Mouse (Mus musculus) stomach, embryonic 15.5 days (tissue): ENCODE results near the gene Sgip1. TPM values are rescaled to one million over a fixed set of nuclear protein-coding genes. Genes with fewer than 3 reads are reported as not detected.

ENCODE experiments used
- ATAC-seq: fragments of 200-750 bp; cut with Nextera tagmentation; 2 replicates; pipeline ENCODE4 v1.8.0; 2017; ENCODE audit warnings: low read depth, moderate number of reproducible peaks, moderate TSS enrichment; ENCODE audit not compliant: insufficient read depth, low FRiP score
- H3K27ac ChIP-seq: fragments of 300-500 bp; sonication (generic); 2 replicates; pipeline ENCODE4 v1.5.1; 2015; ENCODE audit warnings: mild to moderate bottlenecking, inconsistent platforms
- H3K27me3 ChIP-seq: fragments of 300-500 bp; sonication (generic); replicated peaks from 2 replicates; pipeline ENCODE4 v1.6.1; 2015; ENCODE audit warnings: inconsistent platforms
- H3K36me3 ChIP-seq: fragments of 300-500 bp; sonication (generic); 2 replicates; pipeline ENCODE4 v1.6.1; 2015; ENCODE audit warnings: inconsistent platforms
- H3K4me1 ChIP-seq: fragments of 300-500 bp; sonication (generic); 2 replicates; pipeline ENCODE4 v1.6.1; 2015; ENCODE audit warnings: inconsistent platforms
- H3K4me2 ChIP-seq: fragments of 300-500 bp; sonication (generic); 2 replicates; pipeline ENCODE4 v1.6.1; 2015; ENCODE audit warnings: mild to moderate bottlenecking, inconsistent platforms
- H3K4me3 ChIP-seq: fragments of 300-500 bp; sonication (generic); replicated peaks from 2 replicates; pipeline ENCODE4 v1.5.1; 2015; ENCODE audit warnings: inconsistent platforms
- H3K9ac ChIP-seq: fragments of 300-500 bp; sonication (generic); 2 replicates; pipeline ENCODE4 v1.6.1; 2015; ENCODE audit warnings: inconsistent platforms
- H3K9me3 ChIP-seq: fragments of 300-500 bp; sonication (generic); 2 replicates; pipeline ENCODE4 v1.6.1; 2016; ENCODE audit warnings: inconsistent platforms
- WGBS: fragments of 180-500 bp; shearing (Covaris S2); methylation state at CpG from one replicate; pipeline ENCODE4 v1.1.7; 2015; 5-methylcytosine and 5-hydroxymethylcytosine counted together
- polyA plus RNA-seq: library from polyadenylated mRNA; unstranded; fragments of >200 nt; fragmentation: Nextera tagmentation; extraction: Ambion mirVana; gene quantifications from 2 replicates; pipeline ENCODE4 v1.2.1, GENCODE M21; 2015

The Sgip1 gene
- polyA plus RNA-seq, 1 experiment from 2014 or later: 7.1 TPM

DNA sequence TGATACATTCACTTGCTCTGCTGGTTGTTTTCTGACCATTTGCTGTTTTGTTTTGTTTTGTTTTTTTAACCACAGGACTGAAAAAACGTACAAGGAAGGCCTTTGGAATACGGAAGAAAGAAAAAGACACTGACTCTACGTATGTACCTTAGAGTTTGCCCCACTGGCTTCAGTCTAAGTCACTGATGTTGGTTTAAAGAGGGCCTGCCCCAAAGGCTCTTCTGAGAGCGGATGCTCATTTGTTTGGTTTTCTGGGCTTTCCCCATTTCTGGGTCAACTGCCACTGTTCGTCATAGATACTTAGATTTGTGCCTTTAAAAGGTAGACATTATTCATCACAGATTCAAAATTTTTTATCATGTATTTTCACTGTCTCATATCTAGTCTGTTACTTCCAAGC is 111.7 kb downstream of the Sgip1 start:
- ATAC-seq: no peak
- Histone ChIP-seq H3K4me2 (no peak overlapping the region), H3K27me3 (no peaks in the 10 kb centered on the region), H3K9ac (no peak overlapping the region), H3K4me1 (no peaks in the 10 kb centered on the region), H3K9me3 (no peaks in the 10 kb centered on the region), H3K36me3 (no peaks in the 10 kb centered on the region), H3K4me3 (no peak overlapping the region), H3K27ac (no peak overlapping the region)
- WGBS: 84% methylated on average over 5 of the region's 5 CpGs

DNA sequence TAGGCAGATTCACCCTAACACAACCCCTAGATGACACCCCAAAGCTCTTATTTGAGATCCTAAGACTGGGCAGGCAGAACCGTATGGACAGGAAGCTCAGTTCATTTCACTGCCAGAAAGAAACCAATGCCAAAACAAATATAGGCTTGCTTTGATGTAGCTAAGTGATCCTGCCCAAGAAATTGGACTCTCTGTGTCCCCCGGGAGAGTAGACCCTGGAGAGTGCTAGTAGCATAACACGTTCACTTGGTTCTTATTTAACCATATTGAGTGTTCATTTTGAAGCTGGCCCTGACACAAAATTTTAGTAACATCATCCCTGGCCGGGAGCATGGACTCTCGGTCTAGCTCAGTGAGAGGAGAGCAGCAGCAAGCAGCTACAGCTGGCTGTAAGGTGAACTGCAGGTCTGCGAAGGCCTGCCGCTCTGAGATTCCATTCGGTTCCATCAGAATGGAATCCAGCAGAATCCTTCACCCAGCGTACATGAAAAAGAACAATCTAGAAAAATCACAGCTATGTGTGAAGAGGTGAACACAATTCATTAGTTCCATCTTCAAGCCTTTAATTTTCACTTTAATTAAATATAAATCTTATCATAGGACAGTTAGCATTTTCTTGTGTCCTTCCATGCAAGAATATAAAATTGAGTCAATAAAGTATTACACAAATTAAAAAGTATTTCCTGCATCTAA is 112.4 kb downstream of the Sgip1 start:
- 73% methylated on average over 9 of the region's 9 CpGs for WGBS
- ATAC-seq: no peak
- Histone ChIP-seq H3K27me3 (no peaks in the 10 kb centered on the region), H3K4me2 (no peak overlapping the region), H3K4me3 (no peak overlapping the region), H3K9ac (no peak overlapping the region), H3K27ac (no peak overlapping the region), H3K36me3 (no peaks in the 10 kb centered on the region), H3K9me3 (no peaks in the 10 kb centered on the region), H3K4me1 (no peaks in the 10 kb centered on the region)

DNA sequence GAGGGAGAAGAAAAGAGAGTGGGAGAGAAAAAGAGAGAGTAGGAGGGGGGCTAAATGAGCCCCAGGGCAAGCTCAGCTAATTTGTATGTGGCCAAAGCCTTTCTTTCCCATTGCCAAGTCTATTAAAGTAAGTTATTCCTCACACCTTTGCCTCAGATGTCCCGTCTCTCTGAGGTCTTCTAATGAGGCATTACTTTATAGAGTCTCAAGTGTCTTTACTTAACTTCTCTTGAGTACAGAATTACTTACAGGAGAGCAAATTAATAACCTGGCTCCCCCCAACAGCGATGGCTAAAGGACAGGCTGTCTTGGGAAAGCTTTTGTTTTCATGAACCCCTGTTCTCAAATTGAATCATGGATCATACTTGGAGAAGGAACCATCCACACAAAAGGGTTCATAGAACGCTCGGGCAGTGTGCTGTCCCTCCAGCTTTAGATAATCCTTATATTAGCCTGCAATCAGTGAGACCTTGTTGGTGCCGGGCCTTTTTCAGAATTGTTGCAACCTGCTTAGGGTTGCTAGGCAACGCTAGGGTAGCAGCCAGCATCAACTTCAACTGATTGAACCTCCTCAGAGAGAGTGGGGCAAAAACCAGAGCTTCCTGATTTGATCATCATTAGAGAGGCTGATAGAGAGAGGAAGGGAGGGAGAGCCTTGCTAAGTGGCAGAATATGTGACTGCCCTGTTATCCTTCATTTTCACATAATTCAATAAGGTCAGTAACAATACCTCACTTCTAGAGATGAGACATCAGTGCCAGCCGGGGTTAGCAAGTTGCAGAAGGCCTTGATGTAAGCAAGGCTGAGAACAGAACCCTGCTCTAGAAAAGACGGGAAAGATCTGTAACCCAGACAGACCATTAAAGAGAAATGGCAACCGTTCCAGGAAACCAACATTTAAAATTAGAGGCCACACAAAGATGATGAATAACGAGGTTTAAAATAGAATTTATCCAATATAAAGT is 114.1 kb downstream of the Sgip1 start:
- Histone ChIP-seq H3K27ac (no peak overlapping the region), H3K9ac (no peak overlapping the region), H3K9me3 (no peaks in the 10 kb centered on the region), H3K4me3 (no peak overlapping the region), H3K4me1 (no peaks in the 10 kb centered on the region), H3K4me2 (no peak overlapping the region), H3K36me3 (no peaks in the 10 kb centered on the region), H3K27me3 (no peaks in the 10 kb centered on the region)
- ATAC-seq: 0 out of 2 replicates have a peak, but pooled peaks have one; percentile 35
- 77% methylated on average over 10 of the region's 10 CpGs for WGBS

DNA sequence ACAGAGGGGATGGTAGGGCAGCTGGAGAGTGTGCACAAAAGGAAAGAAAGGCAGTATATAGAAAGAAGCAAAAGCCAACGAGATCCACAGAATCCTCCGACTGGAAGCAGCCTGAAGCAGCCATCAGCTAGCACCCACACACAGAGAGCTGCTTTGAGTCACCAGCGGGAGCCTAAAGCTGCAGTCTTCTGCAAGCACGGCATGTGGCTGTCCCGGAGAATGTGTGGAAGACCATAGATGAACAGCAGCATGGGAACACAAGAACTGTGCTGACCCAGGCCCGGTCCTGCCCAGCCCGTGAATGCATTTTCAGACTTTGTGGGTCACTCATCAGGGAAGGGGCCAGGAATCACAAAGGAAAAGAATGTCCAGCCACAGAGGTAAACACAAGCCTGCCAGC is 115.0 kb downstream of the Sgip1 start:
- Histone ChIP-seq H3K27ac (no peak overlapping the region), H3K36me3 (no peaks in the 10 kb centered on the region), H3K4me3 (no peak overlapping the region), H3K27me3 (no peaks in the 10 kb centered on the region), H3K9ac (no peak overlapping the region), H3K4me1 (no peaks in the 10 kb centered on the region), H3K4me2 (no peak overlapping the region), H3K9me3 (no peaks in the 10 kb centered on the region)
- WGBS: 71% methylated on average over 7 of the region's 7 CpGs
- ATAC-seq: no peak

DNA sequence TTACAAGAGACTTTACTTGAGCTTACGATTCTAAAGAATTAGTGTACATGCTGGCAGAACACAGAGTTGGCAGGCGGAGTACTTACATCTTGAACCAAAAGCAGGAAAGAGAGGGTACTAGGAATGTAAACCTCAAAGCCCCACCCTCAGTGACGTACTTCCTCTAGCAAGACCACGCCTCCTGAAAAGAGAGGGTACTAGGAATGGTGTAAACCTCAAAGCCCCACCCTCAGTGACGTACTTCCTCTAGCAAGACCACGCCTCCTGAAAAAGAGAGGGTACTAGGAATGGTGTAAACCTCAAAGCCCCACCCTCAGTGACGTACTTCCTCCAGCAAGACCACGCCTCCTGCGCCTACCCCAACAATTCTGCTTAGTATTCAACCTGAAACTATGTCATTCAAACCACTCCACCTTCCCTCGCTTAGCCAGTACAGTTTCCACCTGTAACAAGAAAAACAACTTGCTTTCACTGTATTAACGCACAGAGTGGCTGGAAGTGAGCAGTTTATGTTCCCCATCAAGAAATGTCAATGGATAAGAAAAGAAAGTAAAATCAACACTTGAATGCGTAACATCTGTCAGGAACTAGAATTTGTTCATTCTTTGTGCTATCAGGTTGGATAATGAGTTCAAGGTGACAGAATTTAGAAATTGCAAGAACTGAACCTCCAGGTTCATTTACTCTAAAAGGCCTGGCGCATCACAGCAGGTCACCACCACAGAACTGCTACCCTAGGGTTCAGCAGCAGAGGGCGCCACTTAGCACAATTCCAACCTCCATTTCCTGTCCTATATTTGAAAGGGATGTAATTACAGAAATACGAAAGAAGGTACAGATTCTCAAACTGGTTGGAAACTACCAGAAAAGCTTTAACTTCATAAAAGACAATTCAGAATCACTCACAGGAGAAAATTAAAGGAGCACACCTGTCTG is 118.4 kb downstream of the Sgip1 start:
- H3K27me3 ChIP-seq: no peaks in the 10 kb centered on the region
- H3K4me1 ChIP-seq: no peaks in the 10 kb centered on the region
- H3K9ac ChIP-seq: no peak overlapping the region
- no peak overlapping the region for H3K4me2 ChIP-seq
- no peak overlapping the region for H3K27ac ChIP-seq
- ATAC-seq: no peak
- H3K4me3 ChIP-seq: no peak overlapping the region
- no peaks in the 10 kb centered on the region for H3K36me3 ChIP-seq
- H3K9me3 ChIP-seq: no peaks in the 10 kb centered on the region
- 88% methylated on average over 15 of the region's 15 CpGs for WGBS

DNA sequence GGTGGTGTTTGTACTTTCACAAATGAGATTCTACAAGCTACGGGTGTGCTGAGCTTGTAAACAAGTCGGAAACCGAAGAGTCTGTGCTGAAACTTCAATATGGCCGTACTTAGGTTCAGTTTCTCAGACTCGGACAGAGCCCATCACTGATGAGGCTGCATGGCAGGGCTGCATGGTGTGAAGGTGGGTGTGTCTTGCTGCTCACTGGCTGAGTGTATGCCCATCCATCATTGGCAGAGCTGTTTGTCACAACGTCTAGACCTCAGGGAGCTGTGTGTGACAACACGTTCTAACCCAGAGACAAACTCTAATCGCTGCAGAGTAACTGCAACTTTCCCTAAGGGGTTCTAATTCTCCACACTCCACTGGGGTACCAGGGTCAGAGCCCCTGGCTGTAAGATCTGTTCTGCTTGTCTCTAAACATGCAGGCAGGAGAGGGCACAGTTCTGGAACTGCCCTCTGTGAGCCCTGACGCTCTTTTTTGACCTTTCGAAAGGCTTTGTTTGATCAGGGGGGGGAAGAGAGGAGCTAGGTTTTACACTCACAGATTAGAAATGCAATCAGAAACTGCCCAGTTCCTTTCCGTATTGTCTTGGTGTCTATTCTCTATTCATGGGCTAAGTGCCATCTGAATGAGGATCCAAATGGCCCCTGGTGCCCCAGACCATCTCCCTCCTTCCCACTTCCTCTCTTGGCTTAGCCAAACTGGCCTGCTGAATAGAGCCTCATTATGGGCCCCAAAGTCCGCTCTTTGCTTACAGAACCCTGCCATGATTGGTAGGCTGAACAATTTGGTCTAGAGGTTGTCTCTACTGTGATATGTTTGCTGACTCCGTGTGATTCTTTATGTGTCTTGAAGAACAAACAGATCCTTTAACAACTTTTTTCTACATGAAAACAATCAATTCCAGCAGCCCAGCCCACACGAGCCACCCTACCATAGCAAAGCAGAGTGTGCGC is 121.9 kb downstream of the Sgip1 start:
- no peak overlapping the region for H3K9ac ChIP-seq
- no peak for ATAC-seq
- WGBS: 65% methylated on average over 15 of the region's 15 CpGs

DNA sequence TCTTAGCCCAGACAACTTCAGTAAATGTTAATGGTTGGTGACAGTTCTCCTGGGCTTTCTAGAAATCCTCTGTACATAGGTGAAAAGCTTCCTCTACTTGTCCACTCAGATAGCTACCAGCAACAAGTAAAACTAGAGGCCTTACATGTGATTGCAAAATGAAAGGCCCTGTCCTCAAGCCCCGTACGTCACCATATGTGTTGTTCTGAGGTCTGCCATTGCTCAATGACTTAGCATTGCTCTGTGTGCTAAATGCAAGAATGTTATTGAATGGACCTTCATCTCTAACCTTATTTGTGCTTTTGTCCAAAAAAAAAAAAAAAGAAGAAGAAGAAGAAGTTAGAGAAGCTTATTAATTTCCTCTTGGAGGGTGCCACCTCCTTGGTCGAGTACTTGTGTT is 125.4 kb downstream of the Sgip1 start:
- Histone ChIP-seq H3K4me1 (no peaks in the 10 kb centered on the region), H3K9me3 (no peaks in the 10 kb centered on the region), H3K9ac (no peak overlapping the region), H3K27ac (no peak overlapping the region), H3K4me3 (no peak overlapping the region), H3K27me3 (no peaks in the 10 kb centered on the region), H3K4me2 (no peak overlapping the region), H3K36me3 (no peaks in the 10 kb centered on the region)
- 89% methylated on average over 3 of the region's 3 CpGs for WGBS
- ATAC-seq: no peak

More for the DNA sequence above, 121.9 kb downstream of the Sgip1 start:
- no peak overlapping the region for H3K4me2 ChIP-seq
- no peaks in the 10 kb centered on the region for H3K9me3 ChIP-seq
- no peaks in the 10 kb centered on the region for H3K36me3 ChIP-seq
- no peaks in the 10 kb centered on the region for H3K27me3 ChIP-seq
- H3K4me1 ChIP-seq: no peaks in the 10 kb centered on the region
- no peak overlapping the region for H3K4me3 ChIP-seq
- no peak overlapping the region for H3K27ac ChIP-seq

DNA sequence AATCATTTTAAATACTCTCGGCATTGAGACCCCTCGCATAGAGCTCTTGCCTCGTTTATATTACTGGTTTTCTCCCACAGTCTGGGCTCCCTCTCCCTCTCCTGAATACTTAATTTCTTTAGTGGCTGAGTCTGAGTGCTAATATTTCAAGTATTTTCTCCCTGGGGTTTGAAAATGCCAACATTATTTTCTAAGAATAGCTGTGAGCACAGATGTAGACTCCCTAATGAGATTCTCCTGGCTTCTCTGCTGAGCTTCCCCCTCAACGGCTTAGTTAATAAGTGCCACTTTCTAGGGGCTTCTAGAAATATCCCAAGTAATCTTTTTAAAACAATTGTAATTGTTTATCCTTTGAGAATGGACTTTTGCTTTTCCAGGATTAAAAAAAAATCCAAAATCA is 130.2 kb downstream of the Sgip1 start:
- no peak overlapping the region for H3K4me2 ChIP-seq
- no peak overlapping the region for H3K9ac ChIP-seq
- no peak for ATAC-seq
- WGBS: 66% methylated on average over 4 of the region's 4 CpGs
- no peaks in the 10 kb centered on the region for H3K27me3 ChIP-seq
- H3K36me3 ChIP-seq: no peaks in the 10 kb centered on the region
- H3K9me3 ChIP-seq: no peaks in the 10 kb centered on the region
- H3K4me1 ChIP-seq: no peaks in the 10 kb centered on the region
- H3K4me3 ChIP-seq: no peak overlapping the region
- H3K27ac ChIP-seq: no peak overlapping the region

DNA sequence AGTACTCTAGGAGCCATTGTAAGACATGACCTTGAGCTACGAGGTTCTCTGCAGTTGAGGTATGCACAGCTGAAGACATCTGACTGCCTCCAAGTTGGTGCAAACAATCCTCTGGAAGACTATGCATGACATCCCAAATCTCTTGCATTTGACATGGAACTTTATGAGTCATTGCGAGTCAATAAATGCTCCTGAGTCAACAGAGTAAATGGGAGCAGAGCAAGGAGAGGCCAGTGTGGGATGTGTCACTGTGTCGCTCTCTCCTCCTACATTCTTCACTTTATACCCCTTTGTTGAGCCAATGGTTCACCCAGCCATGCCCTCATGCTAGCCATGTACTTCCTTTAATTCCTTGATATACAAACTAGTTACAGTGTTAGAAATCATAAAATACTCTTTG is 142.0 kb downstream of the Sgip1 start:
- Histone ChIP-seq H3K27ac (no peak overlapping the region), H3K27me3 (no peaks in the 10 kb centered on the region), H3K4me3 (no peak overlapping the region), H3K4me1 (no peaks in the 10 kb centered on the region), H3K9me3 (no peaks in the 10 kb centered on the region), H3K4me2 (no peak overlapping the region), H3K9ac (no peak overlapping the region), H3K36me3 (no peaks in the 10 kb centered on the region)
- ATAC-seq: no peak
- WGBS: 88% methylated on average over 3 of the region's 3 CpGs

DNA sequence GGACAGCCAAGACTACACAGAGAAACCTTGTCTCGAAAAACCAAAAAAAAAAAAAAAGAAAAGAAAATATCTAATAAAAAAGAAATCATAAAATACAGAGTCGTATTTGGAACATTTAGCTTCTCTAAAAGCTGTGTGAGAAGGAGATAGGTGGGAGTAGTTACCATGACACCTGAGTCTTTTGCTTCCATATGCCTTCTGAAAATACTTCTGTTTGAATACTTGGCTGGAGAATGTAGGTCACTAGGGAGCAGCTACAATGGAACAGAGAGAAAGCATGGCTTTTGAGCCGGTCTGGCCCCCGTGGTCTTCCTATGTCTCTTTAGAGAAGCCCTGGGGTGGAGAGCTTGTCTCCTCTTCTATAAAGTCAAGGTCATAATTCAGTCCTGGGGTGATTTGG is 143.1 kb downstream of the Sgip1 start:
- no peaks in the 10 kb centered on the region for H3K9me3 ChIP-seq
- WGBS: 90% methylated on average over 4 of the region's 4 CpGs
- H3K4me3 ChIP-seq: no peak overlapping the region
- no peaks in the 10 kb centered on the region for H3K4me1 ChIP-seq
- no peak for ATAC-seq
- H3K4me2 ChIP-seq: no peak overlapping the region
- H3K9ac ChIP-seq: no peak overlapping the region
- H3K27me3 ChIP-seq: no peaks in the 10 kb centered on the region
- no peak overlapping the region for H3K27ac ChIP-seq
- H3K36me3 ChIP-seq: no peaks in the 10 kb centered on the region

DNA sequence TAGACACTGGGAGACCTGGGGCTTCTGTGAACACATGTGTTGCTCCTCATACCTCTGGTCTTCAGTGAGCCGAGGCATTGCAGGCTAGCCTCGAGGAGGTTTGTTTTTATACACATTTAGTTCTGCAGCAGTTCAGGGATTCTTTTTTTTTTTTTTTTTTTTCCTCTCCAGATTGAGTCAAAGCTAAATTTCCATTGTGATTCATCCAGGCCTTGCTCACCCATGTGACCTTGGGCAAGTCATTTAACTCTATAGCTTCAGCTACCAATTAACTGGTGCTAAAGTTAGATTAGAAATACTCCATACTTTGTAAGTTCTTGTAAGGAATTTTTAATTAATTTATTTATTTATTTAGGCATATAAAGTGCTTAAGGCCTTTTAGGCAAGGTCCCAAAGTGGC is 145.4 kb downstream of the Sgip1 start:
- Histone ChIP-seq H3K27ac (no peak overlapping the region), H3K4me1 (no peaks in the 10 kb centered on the region), H3K9ac (no peak overlapping the region), H3K36me3 (no peaks in the 10 kb centered on the region), H3K4me2 (no peak overlapping the region), H3K4me3 (no peak overlapping the region), H3K9me3 (no peaks in the 10 kb centered on the region), H3K27me3 (no peaks in the 10 kb centered on the region)
- no peak for ATAC-seq
- 63% methylated on average over 2 of the region's 2 CpGs for WGBS
